Mouse (Mus musculus): ENCODE data around the gene 1700030K09Rik.

The 1700030K09Rik gene

DNA sequence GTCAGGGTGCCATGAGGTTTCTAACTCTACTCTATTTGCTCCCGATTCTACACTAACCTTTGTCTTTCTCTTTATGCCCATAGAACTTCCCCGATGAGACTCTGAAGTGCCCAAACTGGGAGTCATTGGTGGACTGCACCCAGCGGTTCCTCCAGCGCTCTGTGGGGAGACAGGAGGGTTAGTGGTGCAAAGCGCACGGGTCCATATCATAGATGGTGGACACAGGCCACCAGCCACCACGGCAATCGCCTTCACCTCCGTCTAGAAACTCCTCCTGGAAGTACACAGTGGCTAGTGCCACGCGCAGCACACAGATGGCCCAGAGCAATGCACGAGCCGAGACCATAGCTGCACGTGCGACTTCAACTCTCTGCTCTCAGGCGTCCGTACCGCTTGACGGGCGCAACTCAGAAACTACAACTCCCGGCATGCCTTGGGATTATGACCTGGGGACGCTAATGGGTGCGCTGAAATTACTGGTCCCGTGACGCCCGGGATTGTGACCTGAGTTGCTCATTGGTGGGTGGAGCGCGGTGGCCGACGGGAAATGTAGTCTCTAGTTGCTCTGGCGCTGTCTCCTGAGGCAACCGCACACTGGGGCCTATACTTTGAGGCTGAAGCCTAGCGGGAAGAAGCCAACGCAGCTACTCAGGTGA, at the start of gene 1700030K09Rik, which contains the start of gene Calr3:
TSS of gene 1700030K09Rik (plus strand) at position 543 of the 656 bp plus-strand sequence.
TSS of gene Calr3 (minus strand) at position 533 of the 656 bp plus-strand sequence.
- peak; percentile 96 to 99 for DNase-seq (ENCODE audit: low spot score in 2 of 2)

DNA sequence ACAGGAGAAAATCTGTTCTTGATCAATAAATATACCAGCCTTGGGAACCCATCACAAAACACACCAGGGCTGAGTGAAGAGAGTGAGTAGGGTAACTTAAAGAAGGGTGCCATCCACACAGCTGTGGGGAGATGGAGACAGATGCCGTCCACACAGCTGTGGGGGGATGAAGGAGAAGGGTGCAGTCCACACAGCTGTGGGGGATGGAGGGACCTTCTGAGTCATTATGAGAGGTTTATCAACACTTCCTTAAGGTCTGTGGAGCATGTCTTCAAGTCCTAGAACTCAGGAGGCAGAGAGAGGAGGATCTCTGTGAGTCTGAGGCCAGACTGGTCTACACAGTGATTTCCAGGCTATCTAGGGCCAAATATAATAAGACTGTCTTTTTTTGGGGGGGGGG, 42.3 kb upstream of the 1700030K09Rik start:
- no peak for DNase-seq (ENCODE audit: low spot score in 2 of 2)

DNA sequence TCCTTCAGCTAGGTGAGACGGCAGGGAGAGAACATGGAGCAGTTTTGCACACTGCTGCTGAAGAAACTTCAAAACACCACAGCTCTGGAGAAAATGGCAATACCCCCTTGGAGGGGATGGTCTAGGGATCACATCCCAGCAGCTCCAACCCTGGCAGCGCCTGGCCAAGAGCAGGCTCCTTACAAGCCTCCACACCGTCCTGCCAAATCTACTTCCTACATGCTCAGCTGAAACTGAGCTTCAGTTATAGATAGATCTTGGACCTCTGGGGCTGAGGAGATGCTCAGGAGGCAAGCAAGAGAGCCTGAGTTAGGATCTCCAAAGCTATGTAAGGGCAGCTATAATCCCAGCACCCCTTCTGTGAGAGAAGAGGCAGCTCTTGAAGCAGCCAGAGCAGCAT, 40.7 kb upstream of the 1700030K09Rik start:
- no peak for DNase-seq (ENCODE audit: low spot score in 2 of 2)

DNA sequence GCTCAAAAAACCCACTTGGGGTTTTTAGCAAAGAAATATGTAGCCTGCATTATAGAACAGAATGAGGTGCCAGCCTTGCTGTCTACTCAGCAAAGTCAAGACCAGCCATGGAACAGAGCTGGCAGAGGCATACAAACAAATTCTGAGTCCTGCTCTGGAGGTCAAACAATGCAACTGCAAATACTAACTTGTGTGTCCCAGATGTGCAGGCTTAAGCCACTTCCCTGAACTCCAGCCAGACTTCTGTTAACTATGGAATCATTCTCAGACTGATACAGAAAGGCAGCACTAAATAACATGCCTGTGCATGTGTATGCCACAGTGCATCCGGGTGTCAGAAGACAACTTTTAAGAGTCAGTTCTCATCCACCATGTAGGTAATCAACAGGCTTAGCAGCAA, 35.8 kb upstream of the 1700030K09Rik start:
- DNase-seq (ENCODE audit: low spot score in 2 of 2) = no peak

DNA sequence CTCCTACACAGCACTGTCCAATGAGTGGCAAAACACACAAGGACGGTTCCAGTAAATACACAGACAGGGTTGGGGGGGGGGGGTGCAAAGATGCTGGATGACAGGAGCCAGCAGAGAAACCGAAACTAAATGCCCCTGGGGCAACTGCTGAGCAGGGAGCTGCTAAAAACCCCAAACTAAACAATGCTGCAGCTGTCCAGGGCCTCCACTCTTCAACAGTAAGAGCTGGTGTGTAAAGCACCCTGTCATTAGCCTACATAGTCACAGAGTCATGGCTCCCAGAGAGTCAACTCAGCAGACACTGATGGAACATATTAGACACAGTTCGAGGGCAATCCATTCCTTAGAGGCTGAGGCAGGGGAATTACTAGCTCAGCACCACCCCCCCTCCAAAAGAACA, 34.2 kb upstream of the 1700030K09Rik start:
- no peak for DNase-seq (ENCODE audit: low spot score in 2 of 2)

DNA sequence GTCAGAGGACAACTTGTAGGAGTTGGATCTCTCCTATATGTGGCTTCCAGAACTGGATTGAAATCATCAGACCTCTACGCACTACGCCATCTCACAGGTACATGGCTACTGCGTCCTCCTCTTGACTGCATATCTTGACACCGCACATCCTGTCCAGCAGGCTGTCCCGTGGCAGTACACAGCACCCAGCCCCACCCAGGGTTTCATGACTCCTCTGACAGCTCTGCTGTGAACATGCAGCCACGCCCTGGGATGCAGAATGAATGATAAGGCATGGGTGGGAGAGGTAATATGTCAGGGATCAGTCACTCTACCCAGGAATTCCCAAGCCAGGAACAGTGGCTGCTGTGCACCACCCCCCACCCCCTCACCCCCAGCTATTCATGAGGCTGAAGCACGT, 29.8 kb upstream of the 1700030K09Rik start:
- no peak for DNase-seq (ENCODE audit: low spot score in 2 of 2)

DNA sequence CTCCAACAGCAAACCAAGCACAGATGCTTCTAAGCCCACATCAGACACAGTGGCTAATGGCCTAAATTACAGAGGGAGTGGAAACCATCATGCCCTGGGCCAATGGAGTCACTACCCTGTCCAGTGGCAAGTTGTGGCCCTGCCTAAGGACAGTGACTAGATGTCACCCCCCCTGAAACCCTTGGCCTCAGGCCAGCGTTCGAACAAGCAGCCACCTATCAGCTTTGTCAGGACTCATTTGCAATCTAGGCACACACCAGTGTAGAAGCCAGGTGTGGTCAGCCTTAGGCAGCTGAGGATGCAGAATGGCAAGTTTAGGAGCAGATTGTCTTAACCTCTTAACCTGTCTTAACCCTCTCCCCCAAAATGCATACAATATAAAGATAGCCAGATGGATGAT, 28.4 kb upstream of the 1700030K09Rik start:
- DNase-seq (ENCODE audit: low spot score in 2 of 2) = no peak

DNA sequence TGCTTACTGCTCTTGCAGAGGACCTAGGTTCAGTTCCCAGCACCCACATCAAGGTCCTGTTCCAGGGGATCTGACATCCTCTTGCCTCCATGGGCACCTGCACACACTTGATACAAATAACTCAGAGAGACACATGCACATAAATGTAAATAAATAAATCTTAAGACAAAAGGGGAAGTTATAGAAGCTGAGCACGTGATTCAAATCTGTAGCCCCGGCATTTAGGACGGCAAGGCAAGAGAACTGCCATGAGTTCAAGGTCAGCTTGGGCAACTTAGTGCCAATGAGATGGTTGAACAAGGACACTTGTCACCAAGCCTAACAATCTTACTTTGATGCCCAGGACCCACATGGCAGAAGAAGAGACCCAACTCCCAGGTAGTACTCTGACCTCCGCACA, 25.6 kb upstream of the 1700030K09Rik start:
- DNase-seq (ENCODE audit: low spot score in 2 of 2) = no peak

DNA sequence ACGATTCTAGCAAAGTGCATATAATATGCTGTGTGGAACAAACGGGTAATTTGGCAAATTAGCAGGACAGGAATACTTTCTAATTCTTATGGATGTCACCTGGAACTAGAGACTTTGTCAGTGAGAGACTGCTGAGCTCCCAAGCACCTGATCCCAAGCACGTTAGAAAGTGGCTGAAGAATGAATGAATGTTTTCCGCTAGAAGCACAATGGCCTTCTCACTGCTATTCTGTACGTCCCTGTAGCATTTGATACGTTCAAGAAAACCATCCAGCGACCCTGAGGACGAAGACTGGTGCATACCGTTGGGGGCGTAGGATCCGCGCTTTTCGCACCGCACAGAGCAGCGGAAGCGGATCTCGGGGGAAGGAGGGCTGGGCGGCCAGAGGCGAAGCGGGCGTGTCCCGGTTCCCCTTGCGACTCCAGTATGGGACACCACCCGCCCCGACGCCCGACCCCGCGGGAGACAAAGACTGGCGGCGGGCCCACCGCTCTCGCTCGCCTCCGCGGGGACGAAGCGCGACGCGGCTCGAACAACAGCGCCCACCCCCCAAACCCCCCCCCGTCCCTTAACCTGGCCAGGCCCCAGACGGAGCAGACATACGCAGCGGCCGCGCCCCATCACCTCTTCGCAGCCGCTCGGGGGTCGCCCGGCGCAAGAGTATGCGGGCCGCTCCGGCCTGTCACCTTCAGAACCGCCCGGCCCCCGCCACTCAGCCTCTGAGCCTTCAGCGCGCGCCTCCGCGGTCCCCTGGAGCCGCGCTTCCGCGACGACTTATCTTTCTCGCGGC, 22.9 kb upstream of the 1700030K09Rik start:
- DNase-seq (ENCODE audit: low spot score in 2 of 2) = peak in 1 of 2 experiments; percentile 31

DNA sequence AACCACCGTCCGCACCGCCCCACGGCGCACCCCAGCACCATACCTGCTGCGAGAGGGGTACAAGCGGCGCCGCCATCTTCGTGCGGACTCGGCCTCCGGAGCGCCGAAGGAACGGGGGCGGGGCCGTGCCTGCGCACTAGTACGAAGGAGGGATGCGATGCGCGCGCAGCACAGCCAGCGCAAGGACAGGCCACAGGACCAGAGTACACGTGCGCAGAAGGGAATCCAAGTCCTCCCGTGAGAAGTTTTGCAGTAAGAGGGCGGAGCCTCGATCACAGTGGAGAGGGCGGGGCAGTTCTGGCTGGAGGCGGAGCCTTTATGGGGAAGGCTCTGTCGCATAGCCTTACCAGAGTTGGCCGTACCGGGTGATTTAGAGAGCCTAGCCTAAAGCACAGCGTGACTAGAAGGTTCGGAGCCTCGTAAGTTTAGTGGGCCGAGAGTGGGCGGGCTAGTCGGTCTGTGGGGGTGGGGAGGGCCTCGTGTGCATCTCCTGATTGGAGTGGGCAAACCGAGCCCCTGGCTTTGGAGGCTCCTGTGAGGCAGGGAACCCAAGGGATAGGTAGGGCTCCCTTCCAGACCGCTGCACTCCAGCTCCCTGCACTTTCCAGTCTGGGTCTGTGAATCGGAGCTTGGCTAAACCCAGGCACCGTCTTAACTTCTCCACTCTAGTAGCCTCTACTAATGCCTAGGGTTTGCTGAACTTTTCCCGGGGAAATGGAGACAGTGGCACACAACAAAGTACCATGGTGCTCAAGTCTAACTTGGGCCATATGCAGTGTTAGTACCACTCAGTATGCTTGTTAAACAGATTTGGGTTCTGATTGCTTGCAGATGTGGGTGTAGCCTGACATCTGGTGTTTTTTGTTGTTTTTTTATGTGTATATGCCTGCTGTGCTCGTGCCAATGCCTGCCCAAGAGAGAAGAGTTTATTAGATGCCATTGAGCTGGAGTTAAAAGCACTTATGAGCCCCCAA, 22.0 kb upstream of the 1700030K09Rik start, which contains the start of gene Eps15l1:
TSS of gene Eps15l1 (minus strand) at position 99 of the 974 bp plus-strand sequence.
- DNase-seq (ENCODE audit: low spot score in 2 of 2) = peak; percentile 97 to 99

DNA sequence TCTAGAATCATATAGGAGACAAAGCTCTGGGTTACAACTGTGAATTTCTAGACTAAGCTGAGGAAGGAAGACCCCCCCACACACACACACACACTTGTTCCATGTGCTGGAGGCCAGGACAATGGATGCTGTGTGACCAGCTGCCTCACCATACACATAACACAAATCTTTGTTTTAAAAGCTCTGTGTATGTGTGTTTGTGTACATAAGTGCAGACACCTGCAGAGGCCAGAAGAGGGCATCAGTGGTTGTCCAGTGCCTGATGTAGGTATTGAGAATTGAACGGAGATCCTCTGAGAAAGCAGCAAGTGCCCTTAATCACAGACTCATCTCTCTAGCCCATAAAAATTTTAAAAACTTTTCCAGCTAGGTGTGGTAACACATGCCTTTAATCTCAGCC, 20.8 kb upstream of the 1700030K09Rik start:
- DNase-seq (ENCODE audit: low spot score in 2 of 2) = no peak

DNA sequence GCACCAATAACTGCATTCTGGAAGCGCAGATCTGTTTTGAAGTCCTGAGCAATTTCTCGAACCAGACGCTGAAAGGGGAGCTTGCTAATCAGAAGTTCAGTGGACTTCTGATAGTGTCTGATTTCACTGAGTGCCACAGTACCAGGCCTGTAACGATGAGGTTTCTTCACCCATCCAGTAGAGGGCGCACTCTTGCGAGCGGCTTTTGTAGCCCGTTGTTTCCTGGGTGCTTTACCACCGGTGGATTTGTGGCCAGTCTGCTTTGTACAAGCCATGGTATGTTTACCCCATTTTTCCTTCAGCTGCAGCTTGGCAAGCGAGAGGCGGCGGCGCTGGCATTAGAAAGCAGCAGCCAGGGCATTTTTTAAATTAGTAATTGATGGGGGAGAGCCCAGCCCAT, 14.0 kb upstream of the 1700030K09Rik start:
- no peak for DNase-seq (ENCODE audit: low spot score in 2 of 2)

DNA sequence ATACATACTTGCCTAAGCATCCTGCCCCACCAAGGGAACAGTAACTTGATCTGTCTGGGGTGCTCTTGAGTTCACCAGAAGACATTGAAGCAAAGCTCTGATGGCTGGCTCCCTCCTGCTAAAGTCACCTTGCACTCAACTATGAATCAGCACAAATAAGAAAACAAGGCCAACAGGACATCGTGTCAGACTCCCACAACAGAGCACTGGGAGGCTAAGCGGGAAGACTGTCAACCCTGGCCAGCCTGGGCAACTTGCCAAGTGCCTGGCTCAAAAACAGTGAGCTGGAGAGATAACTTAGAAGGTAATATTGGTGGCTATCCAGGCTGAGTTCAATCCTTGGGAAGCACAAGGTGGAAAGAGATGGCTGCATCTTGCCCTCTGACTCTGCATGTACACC, 8.7 kb upstream of the 1700030K09Rik start:
- no peak for DNase-seq (ENCODE audit: low spot score in 2 of 2)

DNA sequence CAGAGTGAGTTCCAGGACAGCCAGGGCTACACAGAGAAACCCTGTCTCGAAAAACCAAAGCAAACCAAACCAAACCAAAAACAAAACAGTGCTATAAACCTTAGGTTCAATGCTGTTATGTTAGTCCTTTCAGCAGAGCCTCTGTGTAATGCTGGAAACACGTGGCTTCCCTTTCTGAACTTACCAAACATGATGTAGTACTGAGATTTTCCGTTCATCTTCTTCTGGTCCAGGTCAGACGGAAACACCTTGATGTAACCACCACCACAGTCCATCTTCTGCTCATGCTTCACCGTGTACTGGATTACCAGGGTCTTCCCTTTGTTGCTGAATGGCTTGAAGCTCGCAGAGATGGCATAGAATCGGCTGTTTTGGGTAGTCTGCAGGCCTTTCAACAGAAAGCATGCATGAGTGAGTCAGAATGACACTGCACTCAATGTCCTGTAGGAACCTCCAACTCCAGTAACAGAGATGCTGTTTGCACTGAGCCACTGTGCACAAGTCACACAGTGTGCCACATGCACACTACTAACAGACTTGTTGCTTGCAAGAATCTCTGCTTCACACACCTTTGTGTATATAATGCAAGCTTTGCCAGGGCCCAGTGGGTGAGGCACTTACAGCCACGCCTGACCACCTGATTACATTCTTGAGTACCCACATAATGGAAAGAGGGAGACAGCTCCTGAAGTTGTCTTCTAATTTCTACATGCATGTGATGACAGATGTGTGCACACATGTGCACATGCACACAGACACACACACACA, 5.2 kb upstream of the 1700030K09Rik start:
- DNase-seq (ENCODE audit: low spot score in 2 of 2) = no peak

DNA sequence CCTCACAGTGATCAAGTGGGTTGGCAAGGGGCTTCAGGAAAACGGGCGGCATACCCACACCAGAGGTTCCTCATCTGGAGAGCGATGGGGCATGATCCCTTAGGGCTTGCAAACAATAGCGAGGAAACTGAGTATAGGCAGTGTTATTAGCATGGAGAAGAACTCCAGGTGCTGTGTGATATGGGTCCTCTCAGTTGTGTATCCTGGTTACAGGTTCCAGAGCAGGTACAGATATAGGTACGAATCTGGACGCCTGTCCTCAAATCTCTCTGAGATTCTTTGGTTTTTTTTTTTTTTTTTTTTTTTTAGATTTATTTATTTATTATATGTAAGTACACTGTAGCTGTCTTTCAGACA, 292 bp downstream of the 1700030K09Rik start:
- DNase-seq (ENCODE audit: low spot score in 2 of 2) = no peak

DNA sequence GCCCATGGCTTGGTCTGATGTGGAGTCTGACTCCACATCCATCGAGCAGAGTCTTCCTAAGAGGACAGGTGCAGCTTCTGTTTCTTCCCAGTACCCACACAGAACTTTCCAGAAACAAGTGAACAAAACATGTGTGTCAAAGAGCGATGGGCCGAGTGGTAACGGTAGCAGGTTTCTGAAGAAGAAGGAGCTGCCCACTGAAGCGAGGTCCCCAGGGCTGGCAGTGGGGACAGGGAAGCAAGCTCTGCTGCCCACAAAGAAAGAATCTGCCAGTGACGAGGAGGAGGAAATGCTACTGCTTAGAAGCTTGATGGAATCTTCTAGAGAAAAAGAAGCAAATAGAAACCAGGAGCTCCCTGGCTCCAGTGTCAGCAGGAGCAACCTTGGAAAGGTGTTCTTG, 1.4 kb downstream of the 1700030K09Rik start:
- DNase-seq (ENCODE audit: low spot score in 2 of 2) = no peak

DNA sequence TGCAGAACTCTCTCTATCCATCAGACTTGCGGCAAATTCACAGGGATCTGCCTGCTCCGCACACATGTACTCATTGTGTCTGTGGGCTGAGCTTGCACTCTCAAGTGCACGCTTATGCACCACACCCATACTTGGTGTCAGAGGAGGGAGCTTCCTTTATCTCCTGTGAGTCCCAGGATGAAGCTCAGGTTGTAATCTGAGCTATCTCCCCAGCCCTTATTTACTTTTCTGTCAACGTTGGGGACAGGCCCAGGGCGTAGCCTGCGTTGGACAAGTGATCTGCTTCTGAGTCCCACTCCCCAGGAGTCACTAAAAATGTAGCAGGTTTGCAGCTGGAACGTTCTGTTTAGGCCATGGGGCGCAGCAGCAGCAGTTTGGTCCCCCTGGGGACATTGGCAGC, 7.8 kb downstream of the 1700030K09Rik start:
- no peak for DNase-seq (ENCODE audit: low spot score in 2 of 2)

DNA sequence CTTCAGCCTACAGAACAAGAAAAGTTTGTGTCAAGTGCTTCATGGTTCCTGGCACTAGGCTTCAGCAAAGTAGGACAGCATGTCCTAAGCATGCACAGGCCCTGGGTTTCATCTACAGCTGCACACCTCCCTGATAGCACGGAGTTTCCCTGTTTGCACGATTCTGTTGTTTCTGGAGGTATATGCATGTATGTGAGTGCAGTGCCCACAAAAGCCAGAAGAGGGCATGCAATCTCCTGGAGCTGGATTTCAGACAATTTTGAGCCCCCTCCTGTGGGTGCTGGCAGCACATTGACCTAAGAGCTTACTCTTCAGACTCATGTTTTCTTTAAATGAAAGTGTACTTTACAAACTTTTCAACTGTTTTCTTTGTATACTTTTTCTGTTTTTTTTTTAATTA, 10.2 kb downstream of the 1700030K09Rik start:
- DNase-seq (ENCODE audit: low spot score in 2 of 2) = no peak

DNA sequence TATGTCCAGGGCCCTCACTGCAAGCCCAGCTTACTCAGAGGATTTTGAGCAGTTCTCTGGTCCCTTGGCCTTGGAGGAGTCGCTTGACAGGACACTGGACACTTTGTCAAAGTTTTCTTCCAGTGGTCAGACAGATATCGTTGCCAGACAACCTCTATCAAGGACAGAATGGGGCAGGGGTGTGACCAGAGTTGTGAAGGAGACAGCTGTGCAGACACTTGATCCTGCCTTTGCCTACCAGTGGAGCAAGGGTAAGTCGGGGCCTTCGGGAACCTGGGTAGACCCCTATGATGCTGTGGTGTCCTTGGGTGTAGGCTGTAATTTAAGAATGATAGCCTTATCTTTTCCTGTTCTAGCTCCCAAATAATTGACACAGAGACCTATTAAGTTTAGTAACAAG, 11.6 kb downstream of the 1700030K09Rik start:
- no peak for DNase-seq (ENCODE audit: low spot score in 2 of 2)

DNA sequence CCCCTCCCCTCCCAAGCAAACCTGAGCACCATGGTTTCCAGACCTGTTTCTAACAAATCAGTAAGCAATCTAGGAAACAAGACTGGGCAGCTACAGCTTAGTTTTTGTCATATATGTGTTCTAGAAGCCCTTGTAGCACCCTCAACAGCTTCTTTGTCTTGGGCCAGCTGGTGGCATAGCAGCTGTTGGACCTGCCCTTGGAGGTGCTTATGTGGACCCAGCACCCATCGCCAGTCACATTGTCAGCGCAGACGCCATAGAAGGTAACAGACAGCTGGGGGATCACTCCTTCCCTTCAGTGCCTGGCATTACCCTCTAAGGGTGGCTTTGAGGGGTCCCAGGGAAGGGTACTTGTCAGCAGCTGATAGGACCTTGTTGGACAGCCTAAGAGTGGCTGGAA, 14.1 kb downstream of the 1700030K09Rik start:
- DNase-seq (ENCODE audit: low spot score in 2 of 2) = no peak

DNA sequence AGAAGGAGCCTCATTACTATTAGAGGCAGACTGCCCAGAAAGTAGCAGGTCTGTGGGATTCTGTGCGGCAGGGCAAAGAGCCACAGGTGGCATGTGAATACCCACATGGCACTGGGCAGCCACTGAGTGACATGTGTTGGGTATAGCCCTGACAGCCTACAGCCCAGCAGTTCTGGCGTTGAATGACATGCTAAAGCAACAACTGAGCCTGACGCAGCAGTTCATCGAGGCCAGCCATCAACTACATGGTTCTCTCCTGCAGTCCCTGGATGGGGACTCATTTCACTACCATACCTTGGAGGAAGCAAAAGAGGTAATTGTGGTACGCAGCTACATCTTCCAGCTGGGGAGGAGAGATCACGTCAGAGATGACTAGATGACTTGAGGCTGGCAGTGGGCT, 14.8 kb downstream of the 1700030K09Rik start:
- DNase-seq (ENCODE audit: low spot score in 2 of 2) = no peak
